Mouse (Mus musculus): ENCODE results near the gene Lnx2.
A peak's percentile ranks its signal among the peaks of the same experiment; 100 is the strongest.

The Lnx2 gene

GRCm38 (mm10) chr5:147020579-147020978, 55.8 kb downstream of the Lnx2 start:
- no peak for DNase-seq (ENCODE audit: low read depth, low spot score)

GRCm38 (mm10) chr5:147018761-147019160, 57.6 kb downstream of the Lnx2 start:
- no peak for DNase-seq (ENCODE audit: low read depth, low spot score)

- DNase-seq (ENCODE audit: low read depth, low spot score), result no peak
Observed at GRCm38 (mm10) chr5:147017526-147017925, 58.9 kb downstream of the Lnx2 start.

GRCm38 (mm10) chr5:147016622-147017021, 59.8 kb downstream of the Lnx2 start:
- no peak for DNase-seq (ENCODE audit: low read depth, low spot score)

GRCm38 (mm10) chr5:147015191-147015590, 61.2 kb downstream of the Lnx2 start:
- no peak for DNase-seq (ENCODE audit: low read depth, low spot score)

- DNase-seq (ENCODE audit: low read depth, low spot score), result no peak
Observed at GRCm38 (mm10) chr5:147013845-147014244, 62.5 kb downstream of the Lnx2 start.

GRCm38 (mm10) chr5:147011333-147011732, 65.1 kb downstream of the Lnx2 start:
- peak; percentile 39 for DNase-seq (ENCODE audit: low read depth, low spot score)

GRCm38 (mm10) chr5:147003303-147003702, 73.1 kb downstream of the Lnx2 start:
- no peak for DNase-seq (ENCODE audit: low read depth, low spot score)

GRCm38 (mm10) chr5:147001312-147001711, 75.1 kb downstream of the Lnx2 start:
- DNase-seq (ENCODE audit: low read depth, low spot score), result peak; percentile 78

- DNase-seq (ENCODE audit: low read depth, low spot score), result no peak
Observed at GRCm38 (mm10) chr5:146998802-146999201, 77.6 kb downstream of the Lnx2 start.

GRCm38 (mm10) chr5:146996812-146997211, 79.6 kb downstream of the Lnx2 start:
- no peak for DNase-seq (ENCODE audit: low read depth, low spot score)

GRCm38 (mm10) chr5:146994973-146995372, 81.4 kb downstream of the Lnx2 start:
- no peak for DNase-seq (ENCODE audit: low read depth, low spot score)

GRCm38 (mm10) chr5:146993509-146993908, 82.9 kb downstream of the Lnx2 start:
- DNase-seq (ENCODE audit: low read depth, low spot score), result no peak

GRCm38 (mm10) chr5:146989051-146989450, 87.3 kb downstream of the Lnx2 start:
- DNase-seq (ENCODE audit: low read depth, low spot score), result no peak

- DNase-seq (ENCODE audit: low read depth, low spot score), result no peak
Observed at GRCm38 (mm10) chr5:146987588-146987987, 88.8 kb downstream of the Lnx2 start.

- DNase-seq (ENCODE audit: low read depth, low spot score), result no peak
Observed at GRCm38 (mm10) chr5:146985725-146986433, 90.5 kb downstream of the Lnx2 start.

- DNase-seq (ENCODE audit: low read depth, low spot score), result peak; percentile 84
Observed at GRCm38 (mm10) chr5:146983216-146983615, 93.2 kb downstream of the Lnx2 start.

GRCm38 (mm10) chr5:146981376-146981775, 95.0 kb downstream of the Lnx2 start:
- no peak for DNase-seq (ENCODE audit: low read depth, low spot score)

GRCm38 (mm10) chr5:146974781-146975123, 101.6 kb downstream of the Lnx2 start:
- no peak for DNase-seq (ENCODE audit: low read depth, low spot score)

GRCm38 (mm10) chr5:146973858-146974780, 102.3 kb downstream of the Lnx2 start:
- DNase-seq (ENCODE audit: low read depth, low spot score), result no peak

- no peak for DNase-seq (ENCODE audit: low read depth, low spot score)
Observed at GRCm38 (mm10) chr5:146973353-146973752, 103.0 kb downstream of the Lnx2 start.

GRCm38 (mm10) chr5:146971776-146972561, 104.4 kb downstream of the Lnx2 start:
- peak; percentile 84 for DNase-seq (ENCODE audit: low read depth, low spot score)
